Mouse (Mus musculus) megakaryocyte, embryonic 14.5 days (primary cell): ENCODE results near the gene Pou2f1. TPM values are rescaled to one million over a fixed set of nuclear protein-coding genes. Genes with fewer than 3 reads are reported as not detected.

Experiments used
- H3K27me3 ChIP-seq: replicated peaks from 2 replicates; pipeline ENCODE3; 2012; ENCODE audit warnings: inconsistent platforms
- H3K36me3 ChIP-seq: replicated peaks from 2 replicates; pipeline ENCODE3; 2012; ENCODE audit warnings: low read length, inconsistent platforms, mixed read lengths
- H3K4me1 ChIP-seq: 2 replicates; pipeline ENCODE4 v1.6.1; 2012; ENCODE audit warnings: inconsistent platforms
- H3K4me3 ChIP-seq: replicated peaks from 2 replicates; pipeline ENCODE3; 2012; ENCODE audit warnings: moderate library complexity, mild to moderate bottlenecking, inconsistent platforms
- H3K9me3 ChIP-seq: 2 replicates; pipeline ENCODE4 v1.6.1; 2012; ENCODE audit warnings: inconsistent platforms
- FLI1 ChIP-seq: IDR thresholded peaks from 2 replicates; pipeline ENCODE4 v1.6.1; 2012; ENCODE audit warnings: low read length, inconsistent platforms, mixed read lengths
- GATA1 ChIP-seq: IDR thresholded peaks from 3 replicates; pipeline ENCODE4 v1.6.1; 2012; ENCODE audit warnings: mixed read lengths, low read length, inconsistent platforms, borderline replicate concordance
- polyA plus RNA-seq: library from polyadenylated mRNA; stranded (reverse); fragments of >175 nt; gene quantifications from 2 replicates; pipeline ENCODE4 v1.2.3, GENCODE M21; 2012; ENCODE audit warnings: low replicate concordance; ENCODE audit not compliant: insufficient read depth

Gene Pou2f1
- polyA plus RNA-seq, 1 experiment: 3.8 TPM

GRCm38 (mm10) chr1:165837546-165837945 lies 164.9 kb downstream of the Pou2f1 start:
- TF ChIP-seq GATA1 (no peak), FLI1 (no peak)
- H3K36me3 ChIP-seq: no peaks in the 10 kb centered on the region
- H3K4me1 ChIP-seq: peaks cover 8% of the 10 kb centered on the region
- peaks cover 3% of the 10 kb centered on the region; the same call in 1 of the 2 replicates for H3K9me3 ChIP-seq
- peaks cover 49% of the 10 kb centered on the region for H3K27me3 ChIP-seq
- H3K4me3 ChIP-seq: no peak overlapping the region

DNA sequence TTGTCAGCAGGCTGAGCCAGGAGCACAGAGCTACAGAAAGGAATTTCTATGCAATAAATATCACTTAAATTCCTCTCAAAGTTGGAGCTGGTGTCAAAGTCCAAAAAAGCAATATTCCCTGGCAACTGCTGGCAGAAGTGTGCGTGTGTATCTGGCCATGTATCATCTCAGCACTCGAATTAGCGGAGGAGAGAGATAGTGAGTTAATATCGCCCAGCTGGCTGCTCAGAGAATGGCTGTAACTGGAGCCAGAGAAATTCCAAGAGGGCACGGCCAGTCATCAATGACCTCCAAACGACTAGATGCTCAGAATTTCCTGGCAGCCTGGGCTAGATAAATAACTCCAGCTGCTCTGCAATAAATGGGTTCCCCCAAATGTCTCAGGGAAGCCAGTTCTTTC lies 166.0 kb downstream of the Pou2f1 start:
- Histone ChIP-seq H3K9me3 (peaks cover 3% of the 10 kb centered on the region; the same call in 1 of the 2 replicates), H3K4me1 (peaks cover 8% of the 10 kb centered on the region), H3K36me3 (no peaks in the 10 kb centered on the region), H3K27me3 (peaks cover 43% of the 10 kb centered on the region), H3K4me3 (no peak overlapping the region)
- TF ChIP-seq GATA1: no peak
- no peak for TF ChIP-seq FLI1

GRCm38 (mm10) chr1:165834633-165834975 lies 167.9 kb downstream of the Pou2f1 start:
- peaks cover 29% of the 10 kb centered on the region for H3K27me3 ChIP-seq
- peaks cover 8% of the 10 kb centered on the region for H3K4me1 ChIP-seq
- no peak overlapping the region for H3K4me3 ChIP-seq
- H3K9me3 ChIP-seq: no peaks in the 10 kb centered on the region
- H3K36me3 ChIP-seq: no peaks in the 10 kb centered on the region
- TF ChIP-seq GATA1: no peak
- no peak for TF ChIP-seq FLI1

GRCm38 (mm10) chr1:165833910-165834632 lies 168.4 kb downstream of the Pou2f1 start:
- H3K36me3 ChIP-seq: no peaks in the 10 kb centered on the region
- no peak for TF ChIP-seq FLI1
- H3K9me3 ChIP-seq: no peaks in the 10 kb centered on the region
- H3K4me3 ChIP-seq: no peak overlapping the region
- peaks cover 8% of the 10 kb centered on the region for H3K4me1 ChIP-seq
- H3K27me3 ChIP-seq: peaks cover 25% of the 10 kb centered on the region

DNA sequence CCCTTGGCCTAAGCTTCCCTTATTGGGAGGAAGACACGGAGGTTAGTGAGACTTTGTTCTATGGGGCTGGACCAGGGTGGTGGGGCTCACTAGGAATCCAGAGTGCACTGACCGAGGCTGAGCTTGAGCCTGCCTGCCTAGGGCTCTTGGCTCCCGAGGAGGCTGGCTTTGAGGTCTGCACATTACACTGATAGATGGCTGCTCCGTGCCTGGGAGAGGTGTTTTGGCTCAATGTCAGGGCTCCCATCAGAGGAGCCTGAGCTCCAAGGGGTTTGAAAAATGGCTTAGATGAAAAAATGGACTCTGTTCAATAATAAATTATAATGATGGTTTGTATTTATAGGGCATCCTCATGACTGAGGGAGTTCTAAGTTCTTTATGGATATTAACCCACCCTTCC lies 169.2 kb downstream of the Pou2f1 start:
- peaks cover 8% of the 10 kb centered on the region for H3K4me1 ChIP-seq
- H3K9me3 ChIP-seq: no peaks in the 10 kb centered on the region
- peaks cover 23% of the 10 kb centered on the region for H3K27me3 ChIP-seq
- H3K36me3 ChIP-seq: no peaks in the 10 kb centered on the region
- no peak overlapping the region for H3K4me3 ChIP-seq
- TF ChIP-seq GATA1 (no peak), FLI1 (no peak)

DNA sequence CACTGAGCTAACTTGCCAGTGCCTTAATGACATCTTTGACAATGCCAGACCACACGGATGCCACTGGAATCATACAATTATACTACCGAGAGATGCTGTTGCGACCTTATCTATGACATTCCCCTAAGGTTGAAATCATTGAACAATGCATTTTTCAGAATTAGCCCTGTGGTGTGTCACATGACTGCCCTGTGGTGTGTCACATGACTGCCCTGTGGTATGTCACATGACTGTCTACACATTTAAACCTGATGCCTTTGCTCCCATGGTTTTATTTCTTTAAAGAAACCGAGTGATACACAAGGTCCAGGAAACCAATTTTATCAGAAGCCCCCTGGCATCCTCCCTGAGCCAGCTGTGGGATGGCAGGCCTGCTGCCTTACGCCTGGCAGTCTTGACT lies 172.6 kb downstream of the Pou2f1 start:
- H3K4me3 ChIP-seq: no peak overlapping the region
- no peaks in the 10 kb centered on the region for H3K9me3 ChIP-seq
- H3K4me1 ChIP-seq: peaks cover 12% of the 10 kb centered on the region
- no peaks in the 10 kb centered on the region for H3K36me3 ChIP-seq
- TF ChIP-seq GATA1 (no peak), FLI1 (no peak)
- H3K27me3 ChIP-seq: peaks cover 11% of the 10 kb centered on the region

DNA sequence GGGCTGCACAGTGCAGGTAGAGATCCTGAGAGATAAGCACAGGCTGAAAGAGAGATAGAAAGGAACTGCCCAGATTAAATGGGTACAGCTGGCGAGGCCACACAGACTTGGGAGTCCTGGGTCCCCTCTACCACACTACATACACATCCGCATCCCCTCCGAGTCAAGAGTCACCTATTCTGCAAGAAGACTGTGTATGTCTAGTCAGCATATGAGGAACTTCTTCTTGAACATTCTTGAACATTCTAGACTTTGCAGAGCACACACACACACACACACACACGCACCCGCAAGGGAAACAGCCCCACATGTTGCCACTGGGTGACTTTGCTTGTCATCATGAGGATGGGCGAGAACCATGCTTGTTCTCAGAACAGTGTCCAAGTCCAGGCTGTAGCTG lies 173.9 kb downstream of the Pou2f1 start:
- TF ChIP-seq GATA1 (no peak), FLI1 (no peak)
- Histone ChIP-seq H3K27me3 (peaks cover 13% of the 10 kb centered on the region), H3K4me3 (no peak overlapping the region), H3K4me1 (peaks cover 14% of the 10 kb centered on the region), H3K36me3 (no peaks in the 10 kb centered on the region), H3K9me3 (no peaks in the 10 kb centered on the region)

DNA sequence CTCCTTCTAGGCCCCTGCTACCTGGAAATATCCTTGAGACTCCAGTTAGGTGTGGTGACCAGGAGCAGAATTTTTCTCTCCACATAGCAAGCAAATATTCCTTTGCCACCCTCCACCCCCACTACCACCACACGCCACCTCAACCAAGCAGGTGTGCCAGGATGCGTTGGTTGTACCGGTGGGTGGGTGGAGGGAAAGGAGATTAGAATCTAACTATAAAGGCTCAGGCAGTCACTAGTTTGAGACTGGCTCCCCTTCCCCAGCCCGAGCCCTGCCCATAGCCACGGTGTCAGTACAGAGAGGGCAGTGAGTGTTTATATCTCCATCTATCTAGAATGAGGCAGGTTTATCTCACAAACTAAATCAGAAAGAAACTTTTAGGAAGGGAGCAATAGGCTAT lies 174.3 kb downstream of the Pou2f1 start:
- H3K4me1 ChIP-seq: peaks cover 14% of the 10 kb centered on the region
- TF ChIP-seq GATA1 (no peak), FLI1 (no peak)
- no peaks in the 10 kb centered on the region for H3K36me3 ChIP-seq
- H3K4me3 ChIP-seq: no peak overlapping the region
- H3K27me3 ChIP-seq: peaks cover 12% of the 10 kb centered on the region
- no peaks in the 10 kb centered on the region for H3K9me3 ChIP-seq

DNA sequence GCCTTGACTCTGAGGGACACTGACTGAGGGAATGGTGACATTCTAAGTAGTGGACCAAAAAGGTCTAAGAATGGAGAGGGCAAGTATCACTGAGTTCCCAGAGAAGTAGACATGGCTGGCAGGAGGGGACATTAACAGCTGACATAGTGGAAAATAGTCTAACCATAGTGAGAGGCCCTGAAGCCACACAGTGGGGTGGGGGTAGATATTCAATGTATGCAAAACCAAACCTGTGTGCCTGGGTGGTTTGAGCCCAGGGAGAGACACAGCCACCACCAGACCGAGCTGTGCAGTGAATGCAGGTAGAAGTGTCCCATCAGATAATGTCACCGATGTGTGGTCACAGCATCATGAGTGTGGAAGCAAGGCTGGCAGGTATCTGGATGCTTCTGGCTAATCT lies 180.4 kb downstream of the Pou2f1 start:
- no peak for TF ChIP-seq GATA1
- no peak for TF ChIP-seq FLI1
- peaks cover 44% of the 10 kb centered on the region for H3K27me3 ChIP-seq
- H3K9me3 ChIP-seq: no peaks in the 10 kb centered on the region
- no peaks in the 10 kb centered on the region for H3K36me3 ChIP-seq
- no peak overlapping the region for H3K4me3 ChIP-seq
- H3K4me1 ChIP-seq: peaks cover 27% of the 10 kb centered on the region

DNA sequence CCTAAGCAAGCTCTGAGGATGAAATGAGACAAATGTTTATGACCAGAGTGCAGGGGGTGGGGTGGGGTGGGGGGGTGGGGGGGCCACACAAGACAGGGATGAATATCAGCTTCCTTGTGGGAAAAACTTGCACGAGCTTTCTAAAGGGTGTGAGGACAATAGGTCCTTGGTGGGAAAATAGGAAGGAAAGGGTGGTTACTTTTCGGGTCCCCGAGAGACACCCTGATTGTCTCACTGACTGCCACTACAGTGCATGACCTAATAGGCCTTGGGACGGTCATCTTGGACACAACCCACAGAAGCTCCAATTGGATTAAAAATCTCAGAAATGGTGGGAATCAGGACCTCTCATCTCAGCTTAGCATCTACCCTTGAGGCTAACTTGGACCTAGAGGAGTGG lies 183.3 kb downstream of the Pou2f1 start:
- Histone ChIP-seq H3K9me3 (no peaks in the 10 kb centered on the region), H3K4me1 (peaks cover 33% of the 10 kb centered on the region), H3K4me3 (no peak overlapping the region), H3K36me3 (no peaks in the 10 kb centered on the region), H3K27me3 (peaks cover 65% of the 10 kb centered on the region)
- TF ChIP-seq GATA1 (no peak), FLI1 (no peak)
